Mouse (Mus musculus) spleen, adult 12 weeks (tissue): Measurements from ENCODE around the gene Malsu1.

ENCODE experiments used
- DNase-seq: peaks from one replicate; pipeline ENCODE4 v3.0.0; 2022; ENCODE audit warnings: low spot score

Gene Malsu1

DNA sequence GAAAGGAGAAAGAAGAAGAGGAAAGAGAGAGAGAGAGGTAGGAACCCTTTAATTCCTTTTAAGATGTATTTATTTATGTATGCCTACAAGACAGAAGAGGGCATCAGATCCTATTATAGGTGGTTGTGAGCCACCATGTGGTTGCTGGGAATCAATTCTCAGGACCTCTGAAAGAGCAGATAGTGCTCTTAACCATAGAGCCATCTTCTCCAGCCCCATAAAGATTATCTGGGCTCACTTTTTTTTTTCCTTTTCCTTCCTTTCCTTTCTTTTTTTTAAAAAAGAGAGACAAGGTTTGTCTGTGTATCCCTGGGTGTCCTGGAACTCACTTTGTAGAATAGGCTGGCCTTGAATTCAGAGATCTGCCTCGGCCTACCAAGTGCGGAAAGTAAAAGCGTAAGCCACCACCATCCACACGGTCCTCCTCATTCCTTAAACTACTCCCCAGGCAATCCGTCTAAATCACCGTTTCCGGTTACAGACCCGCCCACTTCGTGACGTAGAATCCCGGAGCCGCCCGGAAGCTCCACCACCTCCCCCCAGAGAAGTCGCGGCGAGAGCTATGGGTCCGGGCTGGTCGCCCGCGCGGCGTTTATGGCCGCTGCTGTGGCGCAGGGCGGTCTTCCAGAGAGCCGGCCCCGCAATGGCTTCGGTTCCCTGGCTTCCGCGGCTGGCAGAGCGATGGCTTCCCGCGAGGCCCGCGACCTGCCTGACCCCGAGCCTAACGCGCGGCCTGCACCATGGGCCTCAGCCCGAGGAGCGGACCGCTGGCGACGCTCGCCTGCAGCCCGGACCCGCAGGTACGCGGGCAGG lies at the start of gene Malsu1:
Gene Malsu1 (plus strand): TSS at position 492 of the 813 bp plus-strand sequence.
- peak; percentile 81 for DNase-seq

- DNase-seq: no peak
Observed at GRCm38 (mm10) chr6:49025290-49025689, 48.3 kb upstream of the Malsu1 start.

DNA sequence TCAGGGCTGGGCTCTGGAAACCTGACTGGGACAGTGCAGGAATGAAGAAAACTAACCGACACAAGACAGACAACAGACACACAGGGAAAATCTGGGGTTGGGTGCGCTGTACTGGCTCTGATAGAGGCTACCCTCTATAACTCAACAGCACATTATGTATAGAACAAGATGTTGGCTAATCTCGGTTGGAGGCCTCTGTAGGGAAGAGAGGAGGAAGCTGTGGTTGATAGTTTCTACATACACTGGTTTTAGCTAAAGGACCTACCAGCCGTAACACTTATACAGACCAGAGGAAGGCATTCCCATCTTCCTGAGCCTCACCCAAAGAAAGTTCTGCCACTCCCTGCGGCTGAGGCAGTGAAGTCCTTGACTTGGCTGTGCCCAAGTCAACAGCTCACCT lies 47.1 kb upstream of the Malsu1 start:
- DNase-seq: no peak

- no peak for DNase-seq
Observed at GRCm38 (mm10) chr6:49028019-49028418, 45.6 kb upstream of the Malsu1 start.

DNA sequence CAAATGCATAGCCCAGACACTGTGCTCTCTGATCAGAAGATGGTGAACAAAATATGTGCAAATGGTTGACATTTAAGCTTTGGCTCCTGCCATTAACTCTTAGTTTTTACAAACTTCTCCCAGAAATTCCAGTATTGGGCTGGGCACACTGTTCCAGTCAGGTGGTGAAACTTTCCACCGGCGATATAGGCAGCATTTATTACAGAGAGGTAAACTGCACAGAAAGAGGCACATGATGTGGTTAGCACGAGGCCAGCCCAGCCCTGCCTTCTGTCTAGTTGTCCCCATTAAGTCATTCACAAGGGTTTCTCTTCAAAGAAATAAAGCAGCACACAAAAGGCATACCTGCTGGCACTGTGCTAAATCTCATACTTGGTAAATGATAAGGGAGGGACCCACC lies 44.9 kb upstream of the Malsu1 start:
- DNase-seq: no peak

DNA sequence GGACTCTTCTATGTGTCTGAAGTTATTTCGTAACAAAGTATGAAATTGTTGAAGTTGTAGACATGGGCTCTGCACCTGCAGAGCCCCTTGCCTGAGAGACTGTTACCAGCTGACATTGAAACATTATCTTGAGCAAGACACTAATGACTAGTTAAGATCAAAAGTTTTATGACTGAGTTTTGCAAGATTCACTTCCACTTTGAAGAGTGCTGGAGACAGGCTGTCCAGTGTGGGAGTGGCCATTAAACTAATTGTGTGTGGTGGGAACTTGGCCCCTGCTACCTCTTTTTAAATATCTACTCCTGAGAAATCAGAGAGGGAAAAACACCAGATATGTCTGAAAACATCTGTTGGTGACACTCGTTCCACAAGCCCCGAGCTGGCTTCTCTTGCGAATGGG lies 42.4 kb upstream of the Malsu1 start:
- DNase-seq: no peak

GRCm38 (mm10) chr6:49032783-49033182 lies 40.8 kb upstream of the Malsu1 start:
- DNase-seq: no peak

GRCm38 (mm10) chr6:49036275-49037267 lies 37.0 kb upstream of the Malsu1 start, which contains the start of gene Gpnmb:
Gene Gpnmb, plus strand, starts transcription at chr6:49036546.
- DNase-seq: no peak

DNA sequence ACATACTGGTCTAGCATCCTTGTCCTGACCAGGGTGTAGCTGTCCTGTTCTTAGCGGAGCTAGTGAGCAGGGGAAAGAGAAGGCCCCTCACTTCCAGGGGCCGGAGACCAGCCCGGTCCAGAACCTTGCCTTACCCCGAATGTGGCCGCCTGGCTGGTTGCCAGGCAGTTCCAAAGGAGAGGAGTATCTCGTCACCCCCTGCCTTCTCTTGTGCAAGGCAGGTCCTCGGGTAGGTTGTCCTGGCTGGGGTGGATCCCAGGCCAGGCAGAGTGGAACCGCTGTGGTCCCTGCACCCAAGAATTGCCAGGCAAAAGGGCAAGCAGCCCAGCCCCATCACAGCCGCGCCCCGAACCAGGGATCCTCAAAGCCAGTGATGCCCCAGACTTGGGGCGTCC lies 36.3 kb upstream of the Malsu1 start:
- DNase-seq: no peak

GRCm38 (mm10) chr6:49039470-49040180 lies 34.0 kb upstream of the Malsu1 start:
- DNase-seq: no peak

DNA sequence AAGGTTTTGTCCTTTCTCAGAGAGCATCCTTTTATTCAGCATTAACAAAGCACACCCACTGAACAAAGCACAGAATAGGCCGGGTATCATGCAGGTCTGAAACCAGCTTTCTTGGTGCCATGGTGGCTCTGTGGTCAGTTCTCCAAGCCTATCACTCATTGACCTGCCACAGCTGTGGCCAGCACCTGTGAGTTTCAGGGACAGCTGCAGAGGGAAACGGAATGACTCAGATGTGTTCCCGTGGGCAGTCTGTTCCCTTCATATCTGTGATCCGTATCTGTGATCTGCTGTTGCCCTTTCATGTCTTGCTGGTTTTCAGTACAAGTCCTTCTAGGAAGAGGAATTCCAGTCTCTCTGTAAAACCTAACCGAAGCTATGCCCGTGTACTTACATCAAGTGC lies 27.1 kb upstream of the Malsu1 start:
- no peak for DNase-seq

DNA sequence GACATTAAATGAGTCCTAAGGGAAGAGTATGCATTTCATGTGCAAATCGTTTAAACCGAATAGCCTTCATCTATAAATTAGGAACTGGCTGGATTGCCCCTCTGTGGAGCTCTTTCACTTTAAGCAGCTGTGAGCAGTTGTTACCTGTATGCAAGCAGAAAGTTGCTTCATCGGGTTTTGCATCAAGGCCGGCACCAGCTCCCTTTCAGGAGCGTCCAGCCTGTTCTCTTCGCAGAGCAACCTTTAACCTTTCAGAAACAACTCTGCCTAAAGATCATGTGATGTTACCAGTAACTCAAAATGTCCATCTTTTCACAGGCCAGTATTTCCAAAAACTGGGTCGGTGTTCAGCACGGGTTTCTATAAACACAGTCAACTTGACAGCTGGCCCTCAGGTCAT lies 26.6 kb upstream of the Malsu1 start:
- DNase-seq: no peak

DNA sequence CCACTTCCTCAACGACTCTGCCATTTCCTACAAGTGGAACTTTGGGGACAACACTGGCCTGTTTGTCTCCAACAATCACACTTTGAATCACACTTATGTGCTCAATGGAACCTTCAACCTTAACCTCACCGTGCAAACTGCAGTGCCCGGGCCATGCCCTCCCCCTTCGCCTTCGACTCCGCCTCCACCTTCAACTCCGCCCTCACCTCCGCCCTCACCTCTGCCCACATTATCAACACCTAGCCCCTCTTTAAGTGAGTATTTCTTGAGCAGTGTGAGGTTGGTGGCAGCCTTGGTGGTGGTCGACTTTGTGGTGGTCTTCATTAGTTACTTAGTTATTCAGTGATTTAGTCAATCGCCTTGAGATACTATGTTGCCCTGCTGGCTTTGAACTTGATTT lies 25.7 kb upstream of the Malsu1 start:
- no peak for DNase-seq

DNA sequence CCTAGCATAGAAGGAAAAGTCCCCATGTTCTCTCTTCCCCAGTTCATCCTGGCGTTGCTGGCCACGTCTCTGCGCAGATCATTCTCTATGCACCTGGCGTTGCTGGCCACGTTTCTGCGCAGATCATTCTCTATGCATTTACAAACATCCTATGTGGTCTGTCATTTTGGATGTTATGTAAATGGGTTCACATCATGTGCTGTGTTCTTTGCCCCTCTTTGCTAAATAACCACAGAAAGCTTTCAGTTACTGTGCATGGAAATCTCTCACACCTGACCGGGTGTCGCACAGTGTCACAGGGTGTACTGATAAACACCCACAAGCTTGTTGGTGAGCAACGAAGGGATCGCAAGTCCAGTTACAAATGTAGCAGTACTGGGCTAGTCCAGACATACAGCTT lies 25.2 kb upstream of the Malsu1 start:
- no peak for DNase-seq

DNA sequence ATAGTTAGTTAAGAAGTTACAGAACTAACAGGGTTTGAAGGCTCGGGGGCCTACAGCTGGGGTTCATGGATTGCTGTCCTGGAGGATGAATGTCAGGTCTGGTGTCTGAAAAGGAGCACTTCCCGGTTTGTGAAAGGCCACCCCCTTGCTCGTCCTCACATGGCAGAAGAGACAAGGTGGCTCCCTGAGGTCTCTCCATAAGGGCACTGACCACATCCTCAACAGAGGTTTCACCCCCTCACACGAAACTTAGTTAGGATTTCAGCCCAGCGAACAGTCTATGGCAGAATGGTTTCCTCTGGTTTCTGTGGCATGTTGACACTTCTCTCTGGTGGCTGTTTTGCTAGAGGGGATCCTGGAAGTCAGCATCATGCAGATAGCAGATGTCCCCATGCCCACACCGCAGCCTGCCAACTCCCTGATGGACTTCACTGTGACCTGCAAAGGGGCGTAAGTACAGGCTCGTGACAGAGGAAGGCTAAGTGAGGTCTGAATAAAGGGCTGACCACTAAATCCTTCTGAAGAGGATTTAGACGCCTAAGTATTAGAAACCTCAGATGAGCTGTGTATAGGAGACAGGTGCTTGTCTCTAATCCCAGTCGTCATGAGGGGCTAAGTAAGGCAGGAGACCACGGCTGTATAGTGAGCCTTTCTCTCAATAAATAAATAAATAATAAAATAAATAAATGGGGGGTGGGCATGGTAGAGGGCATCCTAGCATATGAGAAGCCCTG lies 22.8 kb upstream of the Malsu1 start:
- no peak for DNase-seq

DNA sequence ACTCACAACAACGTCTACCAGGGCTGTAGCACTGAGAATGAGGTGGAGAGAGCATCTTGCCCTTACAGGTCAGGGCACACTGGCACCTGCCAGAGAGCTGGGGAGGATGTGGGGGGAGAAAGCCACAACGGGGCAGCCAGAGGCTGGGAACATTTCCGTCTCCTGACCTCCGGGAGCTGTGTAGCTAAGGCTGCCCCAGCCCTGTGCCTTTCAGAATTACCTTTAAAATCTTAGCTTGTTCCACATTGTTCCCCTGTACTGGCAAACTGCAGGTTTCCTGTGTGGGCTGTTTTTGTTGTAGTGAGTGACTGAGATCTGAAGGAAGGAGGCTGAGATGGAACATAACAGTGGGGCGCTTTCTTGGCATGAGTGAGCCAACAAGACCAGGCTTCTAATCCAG lies 21.4 kb upstream of the Malsu1 start:
- no peak for DNase-seq

DNA sequence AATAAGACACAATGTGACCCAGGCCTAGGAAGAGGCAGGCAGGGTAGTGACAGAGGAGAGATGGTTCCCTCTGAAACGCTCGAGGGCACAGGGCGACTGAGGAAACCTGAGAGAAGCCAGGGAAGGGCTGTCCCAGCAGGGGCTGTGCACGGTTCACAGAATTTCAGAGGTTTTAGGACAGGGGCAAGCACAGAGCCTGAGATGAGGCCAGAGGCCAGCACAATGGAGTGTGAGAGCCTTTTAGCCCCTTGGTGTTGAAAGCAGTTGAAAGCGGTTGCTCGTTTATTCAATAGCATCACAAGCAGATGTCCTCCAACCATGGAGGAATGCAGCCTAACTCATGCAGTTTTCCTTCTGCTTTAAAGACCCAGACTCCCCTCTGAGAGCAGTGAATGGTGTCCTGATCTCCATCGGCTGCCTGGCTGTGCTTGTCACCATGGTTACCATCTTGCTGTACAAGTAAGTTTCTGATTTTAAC lies 18.3 kb upstream of the Malsu1 start:
- DNase-seq: no peak

GRCm38 (mm10) chr6:49056009-49056408 lies 17.6 kb upstream of the Malsu1 start:
- DNase-seq: no peak

- peak; percentile 27 for DNase-seq
Observed at GRCm38 (mm10) chr6:49057053-49058021, 16.3 kb upstream of the Malsu1 start.

- no peak for DNase-seq
Observed at GRCm38 (mm10) chr6:49068361-49068760, 5.2 kb upstream of the Malsu1 start.
